Mouse (Mus musculus) ES-E14 (cell line): ENCODE results near the gene Topbp1.

ENCODE experiments used
- MAFK ChIP-seq: IDR thresholded peaks from 2 replicates; pipeline ENCODE4 v1.6.1; 2014; ENCODE audit warnings: mild to moderate bottlenecking, low read depth, low read length, inconsistent platforms; ENCODE audit not compliant: insufficient read depth
- ZC3H11A ChIP-seq: IDR thresholded peaks from 2 replicates; pipeline ENCODE4 v1.6.1; 2012; ENCODE audit warnings: low read depth, mild to moderate bottlenecking, inconsistent platforms, low read length, borderline replicate concordance

- TF ChIP-seq MAFK (no peak), ZC3H11A (no peak)
Observed at GRCm38 (mm10) chr9:103294507-103294906, 10.5 kb upstream of the Topbp1 start.
